Mouse (Mus musculus) spleen, adult 18-20 months (tissue): ENCODE measurements around the gene Kl.

Experiments used
- DNase-seq, 2 experiments: peaks; one replicate each; pipeline ENCODE4 v3.0.0; 2022; ENCODE audit warnings: mixed read lengths in 2 of 2

The Kl gene

GRCm38 (mm10) chr5:151034715-151035512 is 82.5 kb downstream of the Kl start:
- DNase-seq: no peak

GRCm38 (mm10) chr5:151037871-151038270 is 85.5 kb downstream of the Kl start:
- DNase-seq: no peak

DNA sequence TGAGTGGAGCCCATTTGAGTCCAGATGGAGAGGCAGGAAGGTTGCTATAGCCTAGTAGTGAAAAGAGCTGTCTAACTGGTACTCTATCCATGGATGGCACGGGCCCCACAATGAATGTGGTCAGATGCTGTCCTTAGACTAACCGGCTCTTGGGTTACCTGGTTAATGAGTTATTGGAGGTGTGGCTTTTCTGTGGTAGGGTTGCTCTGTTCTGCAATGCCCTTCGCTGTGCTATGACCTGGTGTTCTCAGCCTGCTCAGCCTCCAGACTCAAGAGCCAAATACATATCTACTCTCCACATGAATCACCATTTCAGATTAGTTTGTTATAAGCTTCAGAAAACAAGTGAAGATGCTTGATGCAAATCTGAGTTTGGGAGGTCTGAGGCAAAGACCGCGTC is 90.5 kb downstream of the Kl start:
- DNase-seq: no peak
